Mouse (Mus musculus) induced T-regulatory cell, adult 2 months (primary cell): ENCODE data around the gene Gm13128.
"Not testable (repeated sequence)": the region's sequence is repeated elsewhere in the genome, so short reads cannot be mapped to it uniquely, and the experiment has no call there.

ENCODE experiments used
- DNase-seq: peaks from one replicate; pipeline ENCODE4 v3.0.0-alpha.2; 2012; ENCODE audit warnings: low read depth

The Gm13128 gene

DNA sequence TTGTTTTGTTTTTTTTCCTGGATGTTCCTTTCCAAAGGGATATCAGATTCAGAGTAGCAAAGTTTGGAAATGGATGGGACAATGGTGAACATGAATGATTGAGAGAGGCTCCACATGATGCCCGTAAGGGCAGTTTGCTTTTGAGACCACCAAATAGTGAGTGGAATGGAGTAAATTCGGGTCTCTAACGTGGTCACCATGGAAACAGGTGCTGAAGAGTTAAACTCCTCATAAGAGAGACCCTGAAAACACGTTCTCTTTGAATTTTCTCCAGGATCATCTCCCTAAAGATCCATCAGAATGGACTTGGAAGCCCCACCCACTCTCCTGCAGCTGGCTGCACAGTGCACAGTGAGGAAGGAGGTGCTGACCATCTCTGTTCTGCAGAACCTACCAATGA lies at the start of gene Gm13128:
Gene Gm13128 (plus strand): TSS at position 301 of the 400 bp plus-strand sequence.
- DNase-seq = not testable (repeated sequence)

- DNase-seq = not testable (repeated sequence)
These were observed 49.7 kb upstream of the Gm13128 start, which contains the start of gene Pramel5 for GRCm38 (mm10) chr4:144280388-144280787. Gene Pramel5, minus strand, starts transcription at chr4:144280488.

DNA sequence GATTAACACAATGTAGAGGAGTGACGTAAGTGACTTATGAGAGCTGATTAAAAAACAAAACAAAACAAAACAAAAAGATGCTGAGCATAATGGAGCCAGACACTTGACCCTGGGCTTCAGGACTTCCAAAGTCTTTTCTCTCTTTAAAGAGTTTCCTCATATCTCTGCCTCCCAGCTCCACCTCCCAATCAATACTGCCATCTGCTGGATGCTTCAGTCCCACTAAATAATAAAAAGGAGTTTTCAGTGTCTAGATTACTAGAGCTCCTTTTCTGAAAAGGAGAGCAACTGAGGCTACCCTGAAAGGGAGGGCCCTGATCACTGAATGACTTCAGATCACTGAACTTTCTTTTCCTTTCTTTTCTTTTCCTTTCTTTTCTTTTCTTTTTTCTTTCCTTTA lies 30.6 kb upstream of the Gm13128 start:
- not testable (repeated sequence) for DNase-seq

DNA sequence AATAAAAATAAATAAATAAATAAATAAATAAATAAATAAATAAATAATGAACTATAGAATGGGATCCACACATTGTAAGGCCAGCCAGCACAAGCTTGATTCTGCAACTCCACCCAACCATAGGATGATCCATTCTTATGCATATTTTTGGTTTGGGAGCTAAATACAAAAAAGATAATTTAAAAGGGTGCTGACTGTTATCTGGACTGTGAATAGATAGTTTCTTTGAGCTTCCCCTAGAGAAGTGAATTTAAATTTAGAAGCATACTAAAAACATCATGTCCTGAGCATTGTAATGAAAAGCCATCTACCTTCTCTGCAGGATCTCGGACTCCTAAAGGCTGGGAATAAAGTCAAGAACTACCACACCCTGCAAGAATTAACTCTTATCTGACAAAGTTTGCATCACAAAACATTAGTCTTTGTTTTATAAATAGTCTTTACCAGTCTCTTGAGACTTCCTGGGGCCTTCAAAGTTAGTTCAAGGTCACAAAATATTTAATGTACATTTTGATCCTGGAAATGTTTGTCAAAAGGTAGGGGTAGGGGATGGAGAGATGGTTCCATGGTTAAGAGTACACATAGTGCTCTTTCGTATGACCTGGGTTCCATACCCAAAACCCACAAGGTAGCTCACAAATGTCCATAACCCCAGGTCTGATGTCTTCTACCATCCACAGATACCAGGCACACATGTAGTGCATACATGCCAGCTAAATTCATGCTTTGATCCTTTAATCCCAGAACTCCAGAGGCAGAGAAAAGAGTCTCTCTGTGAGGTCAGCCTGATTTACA lies 17.2 kb upstream of the Gm13128 start:
- not testable (repeated sequence) for DNase-seq

GRCm38 (mm10) chr4:144335856-144336255 lies 5.8 kb downstream of the Gm13128 start:
- not testable (repeated sequence) for DNase-seq

DNA sequence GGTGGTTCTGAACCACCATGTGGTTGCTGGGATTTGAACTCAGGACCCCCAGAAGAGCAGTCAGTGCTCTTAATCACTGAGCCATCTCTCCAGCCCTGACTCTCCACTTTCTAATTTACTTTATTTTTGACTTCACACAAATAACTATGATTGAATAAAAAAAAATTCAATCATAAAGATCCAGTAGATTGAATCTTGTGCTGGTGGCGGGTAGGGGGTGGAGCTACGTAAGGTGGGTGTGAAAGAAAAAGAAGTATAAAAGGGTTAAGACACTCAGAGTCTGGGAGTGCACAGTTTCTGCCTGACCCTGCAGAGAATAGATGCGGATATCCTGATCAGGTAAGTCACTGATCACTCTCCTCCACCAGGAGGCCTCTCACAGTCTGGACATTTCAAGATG lies 27.6 kb downstream of the Gm13128 start, which contains the start of gene Gm13119:
Gene Gm13119 (plus strand): TSS at position 301 of the 400 bp plus-strand sequence.
- DNase-seq = not testable (repeated sequence)

DNA sequence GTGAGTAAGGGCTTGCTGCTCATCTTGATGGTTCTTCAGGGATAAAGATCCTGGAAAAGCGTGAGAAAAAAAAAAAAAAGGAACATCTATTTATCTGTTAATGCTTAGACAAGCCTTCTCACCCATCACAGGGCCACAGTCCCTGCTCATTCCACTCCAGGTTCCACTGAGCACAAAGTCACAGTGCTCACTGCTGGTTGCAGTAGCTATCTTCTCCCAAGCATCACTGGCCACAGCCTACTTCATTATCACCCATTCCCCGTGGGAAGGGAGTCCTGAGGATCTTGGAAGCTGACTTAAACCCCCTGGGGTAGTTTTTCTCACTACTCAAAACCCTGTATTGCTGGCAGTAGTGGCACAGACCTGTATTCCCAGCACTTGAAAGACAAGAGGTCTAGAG lies 47.9 kb downstream of the Gm13128 start, which contains the start of gene Pramef20:
Gene Pramef20 (minus strand): TSS at position 23 of the 400 bp plus-strand sequence.
- no peak for DNase-seq
